Mouse (Mus musculus): ENCODE results near the gene Sptssa.

The Sptssa gene

DNA sequence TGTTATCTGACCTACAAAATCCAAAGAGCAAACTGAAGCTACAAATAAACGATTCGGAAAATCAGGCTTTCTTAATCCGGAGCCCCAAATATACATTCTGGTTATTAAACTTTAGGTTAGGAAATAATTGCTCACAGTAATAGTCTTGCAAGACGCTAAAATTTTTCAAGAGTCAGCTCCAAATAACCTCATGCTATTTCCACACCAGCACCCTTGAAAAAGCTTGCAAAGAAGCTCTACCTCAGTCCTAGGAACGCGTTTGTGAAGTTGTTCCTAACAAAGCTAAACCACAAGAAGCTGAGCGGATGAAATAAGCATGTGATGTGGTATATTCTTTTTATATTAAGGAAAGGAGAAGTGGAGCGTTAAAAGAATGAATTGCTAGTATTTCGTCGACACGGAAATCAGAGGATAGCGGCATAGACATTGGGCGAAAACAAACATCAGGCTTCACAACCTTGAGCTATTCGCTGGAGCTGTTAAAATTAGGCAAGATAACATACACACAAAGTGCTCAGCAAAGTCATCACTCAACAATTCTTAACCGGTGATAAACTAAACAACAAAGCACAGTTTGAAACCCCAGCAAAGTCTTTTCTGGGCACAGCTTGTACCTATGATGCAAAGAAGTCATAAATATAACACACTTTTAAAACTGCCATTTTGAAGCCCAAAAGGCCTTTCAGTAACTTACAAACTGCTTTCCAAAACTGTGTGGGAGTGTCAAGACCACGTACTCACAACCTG lies 908 bp downstream of the Sptssa start:
- no peak for DNase-seq (ENCODE audit: low spot score in 2 of 2)

DNA sequence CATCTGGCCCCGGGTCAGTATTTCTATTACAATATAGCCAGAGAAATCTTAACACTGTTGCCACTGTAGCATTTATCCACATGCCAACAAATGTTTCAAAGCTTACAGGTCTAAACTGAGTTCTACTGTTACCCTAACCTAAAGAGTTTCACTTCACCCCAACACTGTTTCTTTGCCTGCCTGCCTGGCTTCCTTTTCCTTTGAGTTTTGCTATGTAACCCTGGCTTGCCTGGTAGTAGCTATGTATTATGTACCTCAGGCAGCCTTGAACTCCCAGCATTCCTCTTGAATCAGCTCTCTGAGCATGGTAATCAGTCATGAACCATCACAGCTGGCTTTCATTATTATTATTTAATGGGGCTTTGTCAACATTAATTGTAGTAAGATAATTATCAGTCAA lies 1.6 kb downstream of the Sptssa start:
- DNase-seq (ENCODE audit: low spot score in 2 of 2), result no peak

DNA sequence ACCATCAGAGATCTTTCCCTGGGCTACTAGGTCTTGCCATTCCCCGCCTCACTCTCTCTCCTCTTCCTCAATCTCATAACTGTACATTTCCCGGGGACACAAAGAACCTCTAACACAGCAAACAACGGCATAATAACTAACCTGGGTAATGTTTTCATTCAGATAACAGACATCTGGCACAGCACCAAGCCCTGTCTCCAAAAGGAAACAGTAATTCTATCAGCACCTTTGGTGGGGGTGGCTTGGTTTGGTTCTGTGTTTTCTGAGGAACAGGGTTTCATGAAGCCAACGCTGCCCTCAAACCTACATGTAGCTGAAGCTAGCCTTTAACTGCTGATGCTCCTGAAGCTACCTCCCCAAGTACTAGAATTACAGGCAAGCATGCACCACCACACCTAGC lies 2.2 kb downstream of the Sptssa start:
- DNase-seq (ENCODE audit: low spot score in 2 of 2), result no peak

DNA sequence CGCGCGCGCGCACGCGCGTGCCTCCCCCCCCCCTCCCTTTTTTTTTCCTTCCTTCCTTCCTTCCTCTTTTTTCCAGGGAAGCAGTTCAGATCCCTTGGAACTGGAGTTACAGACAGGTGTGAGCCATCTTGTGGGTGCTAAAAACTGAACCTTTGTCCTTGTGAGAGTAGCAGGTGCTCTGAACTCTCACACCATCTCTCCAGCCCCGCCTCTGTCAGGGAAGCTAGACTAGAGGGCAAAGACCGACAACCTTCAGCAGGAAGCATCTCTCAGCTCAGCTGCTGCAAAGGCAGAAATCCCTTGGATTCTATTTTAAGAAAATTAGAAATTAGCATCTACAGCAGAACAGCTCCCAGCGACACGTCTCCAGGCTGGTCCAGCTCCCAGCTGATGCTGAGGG lies 4.0 kb downstream of the Sptssa start:
- no peak for DNase-seq (ENCODE audit: low spot score in 2 of 2)

DNA sequence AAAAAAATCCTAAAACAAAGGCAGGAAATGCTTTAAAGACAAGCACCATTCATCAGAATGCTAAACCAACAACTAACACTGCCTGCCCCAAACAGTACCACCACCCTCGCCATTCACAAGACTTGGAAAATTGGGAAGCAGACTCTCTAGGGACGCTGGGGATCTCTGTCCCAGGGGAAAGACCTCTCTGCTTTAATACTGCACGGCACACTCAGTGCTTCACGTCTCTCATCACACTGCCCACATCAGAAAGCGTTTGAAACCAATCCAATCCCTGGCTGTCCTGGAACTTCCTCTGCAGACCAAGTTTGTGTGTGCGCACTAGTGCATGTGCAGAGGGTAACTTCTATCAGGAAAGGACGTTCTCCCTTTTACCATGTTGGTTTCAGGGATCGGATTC lies 4.6 kb downstream of the Sptssa start:
- DNase-seq (ENCODE audit: low spot score in 2 of 2), result no peak

DNA sequence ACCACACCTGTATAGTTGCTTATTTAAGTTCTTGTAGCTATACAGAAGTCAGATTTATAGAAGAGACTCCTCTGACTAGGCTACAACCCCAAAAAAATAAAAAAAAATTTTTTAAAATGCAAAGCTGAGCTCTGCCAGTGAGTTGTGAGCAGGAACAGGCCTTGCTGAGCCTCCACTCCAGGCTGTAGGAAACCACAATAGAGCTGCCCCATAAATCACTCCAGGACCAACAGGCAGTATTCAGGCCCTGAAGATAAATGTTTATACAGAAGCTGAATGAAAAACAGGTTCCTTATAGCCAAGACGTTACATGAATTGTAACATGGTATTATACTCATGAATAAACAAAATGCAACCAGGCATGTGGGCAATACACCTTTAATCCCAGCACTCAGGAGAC lies 5.2 kb downstream of the Sptssa start:
- no peak for DNase-seq (ENCODE audit: low spot score in 2 of 2)

DNA sequence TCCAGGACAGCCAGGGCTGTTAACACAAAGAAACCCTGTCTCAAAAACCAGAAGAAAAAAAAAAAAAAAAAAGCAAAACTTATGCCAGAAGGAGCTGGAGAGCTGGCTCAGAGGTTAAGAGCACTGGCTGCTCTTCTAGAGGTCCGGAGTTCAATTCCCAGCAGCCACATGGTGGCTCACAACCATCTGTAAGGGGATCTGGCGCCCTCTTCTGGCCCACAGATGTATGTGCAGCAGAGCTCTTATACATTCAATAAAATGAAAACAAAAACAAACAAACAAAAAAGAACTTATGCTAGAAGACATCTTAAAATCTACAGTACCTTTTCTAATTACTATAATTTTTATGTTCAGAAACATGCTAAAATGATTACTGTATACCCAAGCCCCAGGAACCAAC lies 11.4 kb downstream of the Sptssa start:
- no peak for DNase-seq (ENCODE audit: low spot score in 2 of 2)

DNA sequence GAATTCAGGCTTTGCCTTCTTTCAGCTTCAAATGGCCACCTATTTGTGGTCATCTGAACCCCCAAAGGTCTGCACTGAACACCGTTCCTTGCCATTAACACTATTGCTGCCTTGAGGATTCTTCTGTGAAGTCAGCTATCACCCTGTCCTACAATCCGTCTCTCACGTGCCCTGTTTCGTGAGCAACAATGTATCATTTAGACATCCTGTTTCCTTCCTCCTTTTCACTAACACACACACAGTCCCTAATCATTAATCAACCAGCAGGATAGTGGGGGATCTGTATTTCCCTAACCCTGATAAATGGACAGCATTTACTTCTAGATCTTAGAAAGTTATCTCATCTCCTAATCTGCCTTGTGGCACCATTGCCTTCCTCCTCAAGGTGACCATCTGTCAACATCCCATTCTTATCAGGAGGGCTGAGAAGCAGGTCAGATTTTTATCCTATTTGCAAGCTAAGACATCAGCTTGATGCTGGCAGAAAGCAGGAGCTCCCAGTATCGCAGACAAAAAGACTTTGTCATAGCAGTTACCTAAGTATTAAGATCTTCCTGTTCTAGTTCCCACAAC lies 13.0 kb downstream of the Sptssa start:
- DNase-seq (ENCODE audit: low spot score in 2 of 2), result no peak

DNA sequence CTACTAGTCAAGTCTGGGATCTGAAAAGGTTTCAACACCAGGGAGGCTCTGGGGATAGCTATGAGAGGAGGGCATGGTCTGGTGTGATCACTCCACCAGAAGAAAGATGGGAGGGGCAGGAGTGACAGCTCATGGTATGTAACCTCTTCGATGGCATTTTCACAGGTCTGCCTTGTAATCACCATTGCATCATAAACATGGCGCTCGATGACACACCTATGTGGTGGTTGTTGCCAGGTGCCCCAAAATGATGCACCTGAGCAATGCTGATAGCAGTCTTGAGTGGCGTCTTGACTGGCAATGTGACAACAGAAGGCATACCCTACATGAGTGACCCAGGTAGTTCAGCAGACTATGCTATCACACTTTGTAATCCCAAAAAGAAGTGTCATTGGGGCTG lies 15.0 kb downstream of the Sptssa start:
- no peak for DNase-seq (ENCODE audit: low spot score in 2 of 2)

DNA sequence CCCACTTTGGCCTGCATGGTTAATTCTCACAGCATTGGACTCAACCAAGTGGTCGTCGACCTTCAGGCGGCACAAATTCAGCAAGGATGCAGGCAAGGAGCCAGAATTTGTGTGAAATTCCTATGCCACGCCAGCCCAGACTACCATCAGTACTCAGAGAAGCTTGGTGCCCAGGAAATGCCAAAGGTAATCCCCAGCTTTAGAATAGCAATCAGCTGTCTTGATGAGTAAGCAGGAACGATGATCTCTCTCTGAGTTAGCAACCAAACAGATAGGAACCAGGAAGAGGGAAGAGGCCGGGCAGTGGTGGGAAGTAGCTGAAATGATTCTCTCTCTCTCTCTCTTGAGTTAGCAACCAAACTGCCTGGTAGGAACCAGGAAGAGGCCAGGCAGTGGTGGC lies 16.1 kb downstream of the Sptssa start:
- no peak for DNase-seq (ENCODE audit: low spot score in 2 of 2)

DNA sequence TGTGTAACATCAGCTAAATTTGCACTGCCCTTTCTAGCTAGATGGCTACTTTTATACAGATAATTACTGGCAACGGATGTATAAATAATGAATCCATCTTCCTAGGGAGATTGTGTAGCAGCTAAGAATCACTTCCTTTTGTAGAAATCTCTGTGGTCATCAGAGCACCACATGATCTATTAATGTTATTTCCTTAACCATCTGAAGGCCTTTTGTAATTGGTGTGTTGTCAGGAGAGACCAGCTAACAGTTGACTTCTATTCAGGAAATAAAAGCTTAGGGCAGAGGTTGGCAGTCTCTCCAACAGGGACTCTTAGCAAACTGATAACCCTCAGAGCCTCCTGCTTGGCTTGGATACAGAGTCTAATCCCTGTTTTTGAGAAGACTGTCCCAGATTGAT lies 19.3 kb downstream of the Sptssa start:
- no peak for DNase-seq (ENCODE audit: low spot score in 2 of 2)

DNA sequence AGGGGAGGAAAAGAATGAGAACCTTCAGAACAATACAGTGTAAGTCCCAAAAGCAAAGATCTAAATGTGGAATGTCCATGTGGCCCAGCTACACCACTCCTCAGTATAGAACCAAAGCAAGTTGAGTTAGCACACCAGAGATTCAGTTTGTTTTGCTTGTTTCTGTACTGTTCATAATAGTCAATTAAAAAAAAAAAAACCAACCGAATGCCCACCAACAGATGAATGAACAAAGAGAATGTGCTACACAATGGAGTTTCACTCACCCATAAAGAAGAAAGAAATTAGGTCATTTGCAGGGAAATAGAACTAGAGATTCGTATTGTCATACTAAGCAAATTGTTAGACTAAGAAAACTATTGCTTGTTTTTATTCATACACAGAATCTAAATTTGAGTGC lies 24.2 kb downstream of the Sptssa start:
- no peak for DNase-seq (ENCODE audit: low spot score in 2 of 2)

DNA sequence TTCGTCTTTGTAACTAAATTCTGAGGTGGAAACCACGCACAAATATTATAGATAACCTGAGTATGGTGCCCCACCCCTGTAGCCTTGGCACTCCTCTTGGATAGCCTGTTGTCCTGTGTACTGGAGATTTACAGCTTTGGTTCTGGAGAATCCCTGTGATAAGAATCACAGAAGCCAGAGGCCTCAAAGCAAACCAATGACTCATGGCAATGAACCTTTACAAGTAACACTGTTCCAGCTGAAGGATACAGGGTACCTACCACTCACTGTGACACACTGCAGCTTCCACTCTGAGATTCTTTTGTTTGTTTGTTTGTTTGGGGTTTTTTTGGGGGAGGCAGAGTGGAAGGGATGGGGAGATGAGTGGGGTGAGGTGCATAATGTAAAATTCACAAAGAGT lies 34.4 kb downstream of the Sptssa start:
- DNase-seq (ENCODE audit: low spot score in 2 of 2), result no peak

DNA sequence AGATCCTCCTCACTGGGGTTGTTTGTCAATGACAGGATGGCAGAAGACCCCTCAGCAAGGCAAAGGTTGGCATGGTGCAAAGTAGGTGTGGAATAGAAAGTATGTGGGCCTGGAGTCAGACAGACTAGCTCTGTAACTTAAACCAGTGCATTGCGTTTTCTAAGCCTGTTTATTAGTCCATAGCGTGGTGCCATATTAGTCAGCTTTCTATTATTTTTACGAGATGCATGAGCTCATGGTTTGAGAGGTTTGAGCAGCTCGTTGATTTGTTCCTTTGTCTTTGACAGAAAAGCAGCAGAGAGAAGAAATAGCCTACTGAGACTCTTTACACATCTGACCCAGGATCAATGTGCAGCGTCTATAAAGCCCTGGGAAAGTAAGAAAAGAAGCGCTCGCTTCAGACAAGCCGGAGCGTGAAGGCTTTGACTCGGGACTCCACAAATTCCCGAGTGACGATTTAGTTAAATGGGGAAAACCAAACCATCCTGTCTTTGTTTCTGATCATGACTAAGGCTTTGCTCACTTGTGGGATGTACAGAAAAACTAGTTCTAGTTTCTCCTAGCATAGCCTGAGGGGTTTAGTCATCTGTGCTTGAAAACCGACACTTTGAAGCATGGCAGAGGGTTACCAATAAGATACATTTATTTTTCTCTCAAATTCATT lies 36.2 kb downstream of the Sptssa start:
- DNase-seq (ENCODE audit: low spot score in 2 of 2), result no peak

DNA sequence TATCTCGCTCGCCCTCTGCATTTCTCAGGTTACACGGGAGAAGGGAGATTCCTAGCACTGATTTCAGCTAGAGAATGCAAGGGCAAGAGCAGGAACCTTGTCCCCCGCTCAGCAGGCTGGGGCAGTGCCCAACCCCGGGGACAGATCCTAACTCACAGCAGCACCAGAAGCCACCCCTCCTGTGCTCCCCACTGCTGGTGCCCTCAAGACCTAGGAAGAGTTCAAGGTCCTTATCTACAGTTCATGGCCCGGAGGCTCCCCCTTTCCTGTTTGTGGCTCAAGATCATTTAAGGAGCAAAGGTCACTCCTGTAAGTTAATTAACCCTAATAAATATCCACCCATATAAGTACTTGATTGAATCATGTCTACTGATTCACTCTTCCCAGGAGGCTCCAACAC lies 47.4 kb downstream of the Sptssa start:
- DNase-seq (ENCODE audit: low spot score in 2 of 2), result no peak

DNA sequence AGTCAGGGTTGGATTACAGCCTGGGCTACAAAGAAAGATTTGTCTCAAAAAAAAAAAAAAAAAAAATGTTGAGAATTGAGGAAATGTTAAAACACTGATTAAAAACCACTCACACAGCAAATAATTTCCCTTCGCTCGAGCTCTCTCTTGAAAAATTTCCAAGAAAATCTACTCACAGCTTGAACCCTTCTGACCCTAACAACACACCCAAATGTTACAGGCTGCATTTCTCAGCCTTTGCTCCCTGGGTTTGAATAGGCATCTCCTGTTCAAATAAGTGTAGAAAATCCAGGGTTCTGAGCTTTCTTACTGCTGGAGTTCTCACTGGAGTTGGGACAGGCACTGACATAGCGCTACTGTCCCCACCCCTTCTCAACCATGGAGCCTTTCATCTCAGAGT lies 51.2 kb downstream of the Sptssa start:
- DNase-seq (ENCODE audit: low spot score in 2 of 2), result no peak

DNA sequence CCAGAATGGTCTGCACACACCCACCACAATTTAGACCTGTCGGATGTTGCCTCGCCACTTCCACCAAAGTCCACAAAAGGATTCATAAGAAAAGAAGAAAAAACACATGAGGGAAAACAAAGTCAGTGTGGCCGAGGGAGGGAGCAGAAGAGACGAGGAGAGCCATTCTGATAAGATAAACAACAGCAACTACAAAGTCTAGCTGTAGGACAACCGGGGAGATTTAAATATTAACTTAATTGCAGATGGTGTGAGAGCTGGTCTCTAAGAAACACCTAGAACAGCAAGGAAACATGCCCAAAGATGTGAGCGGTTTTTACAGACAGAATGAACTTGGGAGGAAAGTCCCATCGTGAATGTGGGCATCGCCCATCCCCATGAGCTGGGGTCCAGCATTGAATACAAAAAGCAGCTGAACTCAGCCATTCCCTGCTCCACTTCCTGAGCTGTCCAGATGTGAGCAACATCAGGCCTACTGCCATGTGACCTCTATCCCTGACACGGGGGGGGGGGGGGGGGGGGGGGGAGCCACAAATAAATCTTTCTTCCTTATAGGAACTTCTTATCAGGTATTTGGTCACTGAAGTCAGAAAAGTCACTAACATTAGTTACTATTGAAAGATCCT lies 52.7 kb downstream of the Sptssa start:
- no peak for DNase-seq (ENCODE audit: low spot score in 2 of 2)

DNA sequence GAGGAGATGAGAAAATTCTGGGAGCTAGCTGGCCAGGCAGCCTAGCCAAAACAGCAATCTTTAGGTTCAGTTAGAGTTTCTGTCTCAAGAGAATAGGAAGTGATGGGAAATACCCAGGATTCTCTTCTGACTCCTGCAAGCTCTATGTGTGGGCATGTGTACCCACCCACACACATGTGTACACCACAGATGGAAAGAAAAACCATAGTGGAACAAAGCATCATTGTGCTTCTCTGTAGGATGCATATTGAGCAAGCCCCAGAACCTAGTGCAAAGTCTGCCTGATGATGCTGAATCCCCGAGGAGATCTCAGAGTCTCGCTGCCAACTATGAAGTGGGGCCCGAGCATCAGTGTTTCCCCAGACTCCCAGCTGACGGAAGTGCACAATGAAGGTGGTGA lies 55.9 kb downstream of the Sptssa start:
- no peak for DNase-seq (ENCODE audit: low spot score in 2 of 2)

DNA sequence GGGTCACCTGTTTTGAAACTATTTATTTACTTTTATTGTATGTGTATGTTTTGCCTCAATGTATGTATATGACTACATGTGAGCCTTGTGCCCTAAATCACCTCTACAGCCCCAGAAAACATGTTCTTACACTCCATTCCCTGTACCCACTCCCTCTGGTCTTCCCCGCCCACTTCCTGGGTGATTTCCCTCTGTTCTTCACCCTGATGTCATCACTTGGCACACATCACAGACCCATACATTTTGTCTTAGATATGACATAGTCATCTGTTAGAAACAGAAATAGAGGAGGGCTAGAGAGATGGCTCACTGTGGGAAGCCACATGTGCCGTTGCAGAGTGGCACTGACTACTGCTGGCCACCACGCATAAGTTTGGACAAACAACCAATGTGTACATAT lies 58.0 kb downstream of the Sptssa start:
- DNase-seq (ENCODE audit: low spot score in 2 of 2), result no peak

DNA sequence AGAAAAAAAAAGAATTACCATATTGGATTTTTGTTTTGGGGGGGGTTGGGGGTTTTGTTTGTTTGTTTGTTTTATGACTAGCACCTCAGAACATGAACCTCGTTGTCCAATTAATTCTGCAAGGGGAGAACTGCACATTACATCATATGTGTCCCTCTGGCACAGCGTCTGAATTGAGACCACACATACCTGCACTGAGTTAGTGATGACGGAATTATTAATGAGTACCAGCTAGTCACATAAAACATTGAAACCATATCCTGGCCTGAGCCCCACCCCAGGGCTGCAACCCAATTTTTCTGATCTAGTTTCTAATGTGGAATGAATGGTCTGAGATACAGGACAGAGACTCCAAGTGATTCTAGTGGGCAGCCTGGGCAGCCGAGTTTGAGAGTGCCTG lies 59.7 kb downstream of the Sptssa start:
- no peak for DNase-seq (ENCODE audit: low spot score in 2 of 2)

All from spleen, postnatal 4 days (tissue).